Mouse (Mus musculus) liver, postnatal 0 days (tissue): Measurements from ENCODE around the gene Slc5a2.

Source experiments
- CTCF ChIP-seq: sonication (generic); IDR thresholded peaks from 2 replicates; pipeline ENCODE4 v1.5.1; 2016; ENCODE audit warnings: antibody characterized with exemption, low read depth
- EP300 ChIP-seq: IDR thresholded peaks from 2 replicates; pipeline ENCODE4 v1.6.1; 2016; ENCODE audit warnings: antibody characterized with exemption, low read depth, mild to moderate bottlenecking

GRCm38 (mm10) chr7:128276051-128276450 is 10.6 kb downstream of the Slc5a2 start:
- no peak for TF ChIP-seq CTCF
- TF ChIP-seq EP300: no peak
